Mouse (Mus musculus): ENCODE results near the gene Espn. TPM values are rescaled to one million over a fixed set of nuclear protein-coding genes. Genes with fewer than 3 reads are reported as not detected.

The Espn gene
- total RNA-seq (2012; rRNA removed), result 5.6 and 6.6 TPM in 2 replicates

- TF ChIP-seq ZNF384 (IDR thresholded peaks at IDR 0.05; ENCODE audit: low read depth, low read length) (no peak), HCFC1 (IDR thresholded peaks at IDR 0.05; ENCODE audit: borderline replicate concordance, insufficient read depth, low read length) (no peak)
- peak within 1 kb of the TSS; percentile 42 for H3K9ac ChIP-seq (ENCODE audit: insufficient read depth, low read depth, low read length, poor library complexity, severe bottlenecking)
Observed at GRCm38 (mm10) chr4:152151966-152152544, at the start of gene Espn. TSS of gene Espn (minus strand) at chr4:152152371.

DNA sequence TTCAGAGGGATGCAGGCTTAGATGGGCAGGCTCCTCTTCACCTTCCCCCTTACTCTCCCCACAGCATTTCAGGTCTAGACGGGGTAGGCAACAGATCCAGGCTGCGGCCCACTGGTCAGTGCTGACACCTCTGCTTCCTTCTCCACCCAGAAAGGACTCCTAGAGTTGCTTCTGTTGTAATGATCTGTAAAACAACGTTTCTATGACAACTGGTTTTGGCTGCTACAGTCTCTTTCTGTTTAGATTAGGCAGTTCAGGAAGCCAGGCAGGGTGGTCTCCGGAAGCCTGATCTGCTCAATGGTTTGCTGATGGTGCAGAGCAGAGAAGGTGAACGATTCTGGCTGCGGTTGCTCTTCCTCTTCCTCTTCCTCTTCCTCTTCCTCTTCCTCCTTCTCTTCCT, 49.3 kb upstream of the Espn start:
- no peak overlapping the region for H3K4me3 ChIP-seq (ENCODE audit: insufficient read depth in 1 of 2, low read depth in 1 of 2, low read length in 2 of 2, poor library complexity in 1 of 2, severe bottlenecking in 1 of 2)
- no peak overlapping the region for H3K27ac ChIP-seq (ENCODE audit: insufficient read depth, low read depth, low read length, poor library complexity, severe bottlenecking)
- no peak overlapping the region for H3K9ac ChIP-seq (ENCODE audit: insufficient read depth, low read depth, low read length, poor library complexity, severe bottlenecking)
- in situ Hi-C loops (cut with MboI; ENCODE audit: low sequenced_read_pairs in 2 of 2, unreplicated experiment in 2 of 2), result no loop called here
- peaks cover 0 to under 1% of the 10 kb centered on the region in 2 experiments; a peak in 1 of 4 replicates for H3K4me1 ChIP-seq (ENCODE audit: control insufficient read depth in 2 of 2, insufficient read depth in 2 of 2, low read length in 2 of 2, poor library complexity in 1 of 2)
- no peak for DNase-seq (ENCODE audit: low read depth, low spot score)
- no peaks in the 10 kb centered on the region for H3K9me3 ChIP-seq (ENCODE audit: control insufficient read depth, insufficient read depth, low read depth, low read length)
- no peak for TF ChIP-seq ZNF384 (IDR thresholded peaks at IDR 0.05; ENCODE audit: low read depth, low read length)
- no peak for TF ChIP-seq CHD2 (IDR thresholded peaks at IDR 0.05; ENCODE audit: low read depth, low read length)
- no peak for TF ChIP-seq MAFK (IDR thresholded peaks at IDR 0.05; ENCODE audit: insufficient read depth, low read depth, low read length)
- TF ChIP-seq ZC3H11A (IDR thresholded peaks at IDR 0.05; ENCODE audit: borderline replicate concordance, low read depth, low read length), result no peak
- no peak for TF ChIP-seq HCFC1 (IDR thresholded peaks at IDR 0.05; ENCODE audit: borderline replicate concordance, insufficient read depth, low read length)
- H3K36me3 ChIP-seq (ENCODE audit: control insufficient read depth, insufficient read depth, low read length, poor library complexity, severe bottlenecking), result no peaks in the 10 kb centered on the region

More at GRCm38 (mm10) chr4:152151966-152152544, at the start of gene Espn:
- peak within 1 kb of the TSS; percentile 74 to 79 for H3K4me3 ChIP-seq (ENCODE audit: insufficient read depth in 1 of 2, low read depth in 1 of 2, low read length in 2 of 2, poor library complexity in 1 of 2, severe bottlenecking in 1 of 2)
- no peaks in the 10 kb centered on the region for H3K36me3 ChIP-seq (ENCODE audit: control insufficient read depth, insufficient read depth, low read length, poor library complexity, severe bottlenecking)
- DNase-seq (ENCODE audit: low read depth, low spot score), result no peak
- in situ Hi-C loops (cut with MboI; ENCODE audit: low sequenced_read_pairs in 2 of 2, unreplicated experiment in 2 of 2), result no loop called here
- peaks cover 0 to 2% of the 10 kb centered on the region in 2 experiments; a peak in 1 of 4 replicates for H3K4me1 ChIP-seq (ENCODE audit: control insufficient read depth in 2 of 2, insufficient read depth in 2 of 2, low read length in 2 of 2, poor library complexity in 1 of 2)
- H3K9me3 ChIP-seq (ENCODE audit: control insufficient read depth, insufficient read depth, low read depth, low read length), result no peaks in the 10 kb centered on the region
- no peak within 1 kb of the TSS for H3K27ac ChIP-seq (ENCODE audit: insufficient read depth, low read depth, low read length, poor library complexity, severe bottlenecking)

- Histone ChIP-seq H3K4me3 (ENCODE audit: insufficient read depth in 1 of 2, low read depth in 1 of 2, low read length in 2 of 2, poor library complexity in 1 of 2, severe bottlenecking in 1 of 2) (no peak overlapping the region), H3K9ac (ENCODE audit: insufficient read depth, low read depth, low read length, poor library complexity, severe bottlenecking) (no peak overlapping the region), H3K4me1 (ENCODE audit: control insufficient read depth in 2 of 2, insufficient read depth in 2 of 2, low read length in 2 of 2, poor library complexity in 1 of 2) (peaks cover 6 to 14% of the 10 kb centered on the region in 2 experiments; a peak in 3 of 4 replicates), H3K36me3 (ENCODE audit: control insufficient read depth, insufficient read depth, low read length, poor library complexity, severe bottlenecking) (no peaks in the 10 kb centered on the region), H3K27ac (ENCODE audit: insufficient read depth, low read depth, low read length, poor library complexity, severe bottlenecking) (no peak overlapping the region), H3K9me3 (ENCODE audit: control insufficient read depth, insufficient read depth, low read depth, low read length) (no peaks in the 10 kb centered on the region)
- DNase-seq (ENCODE audit: low read depth, low spot score), result no peak
- in situ Hi-C loops (cut with MboI; ENCODE audit: low sequenced_read_pairs in 2 of 2, unreplicated experiment in 2 of 2), result no loop called here
- no peak for TF ChIP-seq ZC3H11A (IDR thresholded peaks at IDR 0.05; ENCODE audit: borderline replicate concordance, low read depth, low read length)
- no peak for TF ChIP-seq CHD2 (IDR thresholded peaks at IDR 0.05; ENCODE audit: low read depth, low read length)
- no peak for TF ChIP-seq ZNF384 (IDR thresholded peaks at IDR 0.05; ENCODE audit: low read depth, low read length)
- no peak for TF ChIP-seq MAFK (IDR thresholded peaks at IDR 0.05; ENCODE audit: insufficient read depth, low read depth, low read length)
- TF ChIP-seq HCFC1 (IDR thresholded peaks at IDR 0.05; ENCODE audit: borderline replicate concordance, insufficient read depth, low read length), result no peak
Observed at GRCm38 (mm10) chr4:152199617-152200016, 47.4 kb upstream of the Espn start.

- no peak for DNase-seq (ENCODE audit: low read depth, low spot score)
- Histone ChIP-seq H3K4me3 (ENCODE audit: insufficient read depth in 1 of 2, low read depth in 1 of 2, low read length in 2 of 2, poor library complexity in 1 of 2, severe bottlenecking in 1 of 2) (no peak overlapping the region), H3K4me1 (ENCODE audit: control insufficient read depth in 2 of 2, insufficient read depth in 2 of 2, low read length in 2 of 2, poor library complexity in 1 of 2) (peaks cover 8 to 21% of the 10 kb centered on the region in 2 experiments), H3K9ac (ENCODE audit: insufficient read depth, low read depth, low read length, poor library complexity, severe bottlenecking) (no peak overlapping the region), H3K9me3 (ENCODE audit: control insufficient read depth, insufficient read depth, low read depth, low read length) (no peaks in the 10 kb centered on the region), H3K36me3 (ENCODE audit: control insufficient read depth, insufficient read depth, low read length, poor library complexity, severe bottlenecking) (no peaks in the 10 kb centered on the region), H3K27ac (ENCODE audit: insufficient read depth, low read depth, low read length, poor library complexity, severe bottlenecking) (no peak overlapping the region)
- in situ Hi-C loops (cut with MboI; ENCODE audit: low sequenced_read_pairs in 2 of 2, unreplicated experiment in 2 of 2), result no loop called here
- TF ChIP-seq CHD2 (IDR thresholded peaks at IDR 0.05; ENCODE audit: low read depth, low read length) (no peak), ZNF384 (IDR thresholded peaks at IDR 0.05; ENCODE audit: low read depth, low read length) (no peak)
Observed at GRCm38 (mm10) chr4:152197545-152197944, 45.4 kb upstream of the Espn start.

GRCm38 (mm10) chr4:152196276-152196675, 44.1 kb upstream of the Espn start:
- in situ Hi-C loops (cut with MboI; ENCODE audit: low sequenced_read_pairs in 2 of 2, unreplicated experiment in 2 of 2), result no loop called here
- no peak for TF ChIP-seq MAFK (IDR thresholded peaks at IDR 0.05; ENCODE audit: insufficient read depth, low read depth, low read length)
- no peak for TF ChIP-seq CHD2 (IDR thresholded peaks at IDR 0.05; ENCODE audit: low read depth, low read length)
- no peak for TF ChIP-seq ZNF384 (IDR thresholded peaks at IDR 0.05; ENCODE audit: low read depth, low read length)
- no peak for TF ChIP-seq ZC3H11A (IDR thresholded peaks at IDR 0.05; ENCODE audit: borderline replicate concordance, low read depth, low read length)
- no peak for TF ChIP-seq HCFC1 (IDR thresholded peaks at IDR 0.05; ENCODE audit: borderline replicate concordance, insufficient read depth, low read length)
- H3K4me1 ChIP-seq (ENCODE audit: control insufficient read depth in 2 of 2, insufficient read depth in 2 of 2, low read length in 2 of 2, poor library complexity in 1 of 2), result peaks cover 10 to 21% of the 10 kb centered on the region in 2 experiments
- DNase-seq (ENCODE audit: low read depth, low spot score), result no peak
- H3K36me3 ChIP-seq (ENCODE audit: control insufficient read depth, insufficient read depth, low read length, poor library complexity, severe bottlenecking), result no peaks in the 10 kb centered on the region
- H3K9ac ChIP-seq (ENCODE audit: insufficient read depth, low read depth, low read length, poor library complexity, severe bottlenecking), result no peak overlapping the region
- no peak overlapping the region for H3K27ac ChIP-seq (ENCODE audit: insufficient read depth, low read depth, low read length, poor library complexity, severe bottlenecking)
- no peaks in the 10 kb centered on the region for H3K9me3 ChIP-seq (ENCODE audit: control insufficient read depth, insufficient read depth, low read depth, low read length)
- H3K4me3 ChIP-seq (ENCODE audit: insufficient read depth in 1 of 2, low read depth in 1 of 2, low read length in 2 of 2, poor library complexity in 1 of 2, severe bottlenecking in 1 of 2), result no peak overlapping the region
